ENCODE assay signal across 20 mouse cellular contexts in the genomic region with DNA sequence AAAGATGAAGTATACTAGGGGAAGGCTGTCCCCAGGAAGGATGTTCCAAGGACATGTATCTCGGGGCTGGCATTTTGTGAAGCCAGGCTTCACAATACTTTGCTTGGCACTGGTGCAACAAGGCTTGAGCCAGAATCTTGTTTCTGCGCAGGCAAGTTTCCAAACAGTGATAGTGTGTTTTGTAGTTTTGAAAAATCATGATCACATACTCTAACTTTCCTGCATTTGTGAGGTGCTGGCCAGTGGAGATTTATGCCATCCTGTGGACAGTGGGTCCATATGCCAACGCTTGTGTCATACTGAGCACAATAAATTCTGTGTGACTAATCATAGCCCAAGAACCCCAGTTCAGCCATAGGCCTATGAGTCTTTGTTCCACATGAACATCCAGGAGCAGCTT.
DNase-seq lines count a peak whose midpoint lies in the region; ATAC-seq and TF ChIP-seq lines count a peak whose summit lies in the region.
"Had no signal": no experiment of that assay in that cellular context is flagged by ENCODE, and none has a peak within 500 bp of the region (broad histone marks: within the 10 kb centered on the region; RNA-seq: fewer than 3 reads in every experiment).

No protein-coding gene starts in this region.

- intact Hi-C loops in left cerebral cortex, postnatal 4 days (cut with DNase I) = no loop called here
- intact Hi-C loops in left cerebral cortex, adult 2 months (cut with DNase I) = no loop called here

- H3K27ac ChIP-seq in left cerebral cortex, adult 2 months = no peak overlapping the region
- H3K27ac ChIP-seq in cerebellum, adult 2 months (ENCODE audit: insufficient read depth, low read length) = peak overlapping the region; percentile 53; the same call in 1 of the 2 replicates
- 0 out of 2 replicates have a peak overlapping the region, but pooled peaks have one; percentile 12 for H3K27ac ChIP-seq in olfactory bulb, adult 2 months (ENCODE audit: insufficient read depth, low read depth, low read length)
- H3K27ac ChIP-seq: embryonic facial prominence, embryonic 13.5 days; gastrocnemius, adult 2 months; hindbrain, embryonic 15.5 days; limb, embryonic 15.5 days; midbrain, embryonic 10.5 days had no signal

- H3K4me1 ChIP-seq in cerebellum, adult 2 months (ENCODE audit: control insufficient read depth, insufficient read depth, low read length) = peaks cover 48% of the 10 kb centered on the region
- peaks cover 13% of the 10 kb centered on the region for H3K4me1 ChIP-seq in olfactory bulb, adult 2 months (ENCODE audit: control insufficient read depth, insufficient read depth, low read length)
- H3K4me1 ChIP-seq: embryonic facial prominence, embryonic 13.5 days; limb, embryonic 15.5 days; midbrain, embryonic 10.5 days had no signal

- H3K4me3 ChIP-seq in left cerebral cortex, adult 2 months = no peak overlapping the region
- no peak overlapping the region for H3K4me3 ChIP-seq in cerebellum, adult 2 months (replicated peaks; ENCODE audit: insufficient read depth, low read depth, low read length)
- no peak overlapping the region for H3K4me3 ChIP-seq in olfactory bulb, adult 2 months (ENCODE audit: insufficient read depth, low read depth, low read length)
- H3K4me3 ChIP-seq: embryonic facial prominence, embryonic 13.5 days; gastrocnemius, adult 2 months; hindbrain, embryonic 15.5 days; limb, embryonic 15.5 days; midbrain, embryonic 10.5 days had no signal

- TF ChIP-seq POLR2A in cerebellum, adult 2 months (IDR thresholded peaks at IDR 0.05; ENCODE audit: borderline replicate concordance, insufficient read depth, low read length) = no peak
- TF ChIP-seq POLR2A in olfactory bulb, adult 2 months (IDR thresholded peaks at IDR 0.05; ENCODE audit: insufficient read depth, low read depth, low read length) = no peak

- 15% methylated on average over 3 of the region's 3 CpGs for WGBS in cerebellum, adult 2 months
- WGBS in olfactory bulb, adult 2 months = 57% methylated on average over 3 of the region's 3 CpGs

- no peak for TF ChIP-seq CTCF in left cerebral cortex, adult 2 months (IDR thresholded peaks at IDR 0.05)
- TF ChIP-seq CTCF in cerebellum, adult 2 months (IDR thresholded peaks at IDR 0.05; ENCODE audit: borderline replicate concordance, insufficient read depth, low read depth, low read length) = no peak
- TF ChIP-seq CTCF in olfactory bulb, adult 2 months (IDR thresholded peaks at IDR 0.05; ENCODE audit: insufficient read depth, low read depth, low read length) = no peak

- no peaks in the 10 kb centered on the region for H3K27me3 ChIP-seq in cerebellum, adult 2 months (ENCODE audit: control insufficient read depth, insufficient read depth, low read length)
- H3K27me3 ChIP-seq: CH12.LX; embryonic facial prominence, embryonic 13.5 days; hindbrain, embryonic 15.5 days; limb, embryonic 15.5 days had no signal

- peak; percentile 65 for DNase-seq in cerebellum, adult 11-12 months
- peak; percentile 9 for DNase-seq in left cerebral cortex, postnatal 4 days
- no peak for DNase-seq in left cerebral cortex, adult 2 months (ENCODE audit: extremely low spot score in 1 of 2, low spot score in 2 of 2)
- DNase-seq in cerebellum, adult 2 months = peak; percentile 69 to 82
- no peak for DNase-seq in gastrocnemius, postnatal 4 days (ENCODE audit: low spot score in 2 of 2)
- DNase-seq in adipocyte (ENCODE audit: low spot score) = no peak
- DNase-seq: gastrocnemius, adult 2 months; kidney, adult 11 months; kidney, postnatal 10 days; layer of hippocampus, adult 9-11 months; lung, adult 18-20 months; lung, postnatal 36 days; thymus, postnatal 25 days had no signal

- ATAC-seq in cerebellum, adult (ENCODE audit: insufficient number of reproducible peaks, low FRiP score, low TSS enrichment) = no peak

Comparison
In these comparisons a context has a peak if more than half of its experiments do, and no peak if none do; other contexts are left out.
1. DNase-seq: peak in cerebellum, adult 11-12 months (single experiment), left cerebral cortex, postnatal 4 days (single experiment) and cerebellum, adult 2 months (2 of 2); none in left cerebral cortex, adult 2 months (0 of 2), gastrocnemius, postnatal 4 days (0 of 2) and adipocyte (single experiment).